Mouse (Mus musculus) T-helper 17 cell (primary cell): ENCODE measurements around the gene Mrps2.

Source experiments
- in situ Hi-C, 2 experiments: fragments of 300-600 bp; cut with MboI, MseI; formaldehyde crosslinking; loops; 1 replicate in 1 of 2; 2 replicates in 1 of 2; pipeline ENCODE4 v1.15.1; 2025; ENCODE audit warnings: high pct_unique_total_duplicates in 2 of 2

Mrps2 gene

DNA sequence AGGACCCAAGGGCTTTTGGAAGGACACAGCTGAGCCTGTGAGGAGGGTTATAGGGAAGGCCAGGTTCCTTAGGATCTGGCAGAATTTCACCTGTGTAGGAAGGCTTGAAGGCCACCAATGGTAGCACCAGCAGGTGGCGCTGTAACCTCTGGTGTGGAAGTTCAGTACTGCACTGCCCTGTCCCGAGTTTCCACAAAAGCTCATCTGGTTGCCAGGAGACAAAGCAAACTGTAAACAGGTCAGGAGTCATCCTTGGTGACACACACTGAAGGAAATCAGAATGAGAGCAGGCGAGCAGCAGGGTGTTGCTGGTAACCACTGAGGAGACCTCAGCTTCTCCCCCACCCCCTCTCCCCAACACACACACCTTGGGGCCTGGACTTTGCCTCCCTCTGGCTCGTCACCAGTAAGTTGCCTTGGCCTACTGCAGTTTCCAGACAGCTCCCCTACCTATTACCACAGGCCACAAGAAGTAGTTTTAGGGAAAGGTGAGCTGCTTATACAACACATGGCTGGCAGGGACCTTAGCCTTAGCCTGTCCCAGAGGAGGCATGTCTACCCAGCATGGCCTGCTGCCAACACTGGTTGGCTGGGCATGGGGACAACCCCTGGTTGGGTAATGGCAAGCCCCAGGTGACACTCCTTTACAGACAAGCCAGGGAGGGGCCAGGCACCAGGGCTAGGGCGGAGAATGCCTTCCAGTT, 49.5 kb downstream of the Mrps2 start:
- in situ Hi-C loops, result loop anchor here in 1 of 2 experiments (10.0 kb wide), 1 partner anchor 1097 kb away; the partner anchor contains the start of gene Rapgef1

- in situ Hi-C loops, result loop anchor here in 1 of 2 experiments (10.0 kb wide), 1 partner anchor 1097 kb away; the partner anchor contains the start of gene Rapgef1
Measured at GRCm38 (mm10) chr2:28518231-28518630, 50.4 kb downstream of the Mrps2 start.

GRCm38 (mm10) chr2:28520581-28520980, 52.7 kb downstream of the Mrps2 start:
- in situ Hi-C loops, result no loop called here
